ENCODE assay signal across 9 mouse cellular contexts in the genomic region with DNA sequence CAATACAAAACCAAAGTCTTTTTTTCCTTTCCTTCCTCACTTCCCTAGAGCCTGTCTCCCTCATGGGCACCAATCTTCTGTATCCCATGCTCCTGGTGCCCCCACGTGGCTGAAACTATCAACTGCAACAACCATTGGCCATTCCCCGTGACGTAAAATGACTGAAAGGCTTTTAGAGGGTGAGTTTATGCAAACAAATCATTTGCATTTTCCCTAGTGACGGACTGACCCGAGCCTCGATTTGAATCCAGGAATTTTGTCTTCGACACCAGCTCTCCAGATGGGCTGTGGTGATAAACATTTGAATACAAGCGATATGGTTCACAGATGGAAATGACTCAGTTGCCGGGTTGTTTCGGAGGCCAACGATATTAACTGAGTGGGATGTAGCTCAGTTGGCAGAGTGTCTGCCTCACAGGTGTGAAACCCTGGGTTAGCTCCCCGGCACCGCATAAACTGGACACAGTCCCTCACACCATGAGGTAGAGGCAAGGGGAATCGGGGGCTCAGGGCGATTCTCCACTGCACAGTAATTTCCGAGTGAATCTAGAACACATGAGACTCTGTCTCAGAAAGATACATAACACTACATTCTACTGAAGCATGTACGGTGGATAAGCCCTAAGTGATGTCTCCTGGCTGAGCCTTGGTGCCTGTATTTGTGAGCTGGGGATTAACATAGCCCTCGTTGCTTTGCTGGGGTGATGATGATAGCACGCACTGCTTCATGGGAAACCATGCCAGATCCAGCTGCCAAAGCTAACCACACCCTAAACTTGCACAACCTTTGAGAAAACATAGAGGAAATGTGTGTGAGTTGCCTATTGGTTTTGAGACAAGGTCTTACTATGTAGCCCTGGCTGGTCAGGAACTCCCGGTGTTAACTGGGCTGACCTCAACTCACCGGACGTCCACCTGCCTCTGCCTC. TPM values are rescaled to one million over a fixed set of nuclear protein-coding genes. Genes with fewer than 3 reads are reported as not detected.
A peak's percentile ranks its signal among the peaks of the same experiment; 100 is the strongest.
DNase-seq lines count a peak whose midpoint lies in the region; ATAC-seq and TF ChIP-seq lines count a peak whose summit lies in the region.
"Had no signal": no experiment of that assay in that cellular context is flagged by ENCODE, and none has a peak within 500 bp of the region (broad histone marks: within the 10 kb centered on the region; RNA-seq: fewer than 3 reads in every experiment).

No protein-coding gene starts in this region.

- no peaks in the 10 kb centered on the region; the same call in 1 of the 2 replicates for H3K4me1 ChIP-seq in embryonic facial prominence, embryonic 15.5 days
- H3K4me1 ChIP-seq in heart, embryonic 10.5 days, result no peaks in the 10 kb centered on the region
- H3K4me1 ChIP-seq in kidney, postnatal 0 days (replicated peaks; ENCODE audit: insufficient read depth, low read length), result no peaks in the 10 kb centered on the region
- H3K4me1 ChIP-seq in liver, embryonic 11.5 days (replicated peaks; ENCODE audit: control insufficient read depth, insufficient read depth, low read length), result no peaks in the 10 kb centered on the region
- H3K4me1 ChIP-seq in stomach, embryonic 15.5 days, result no peaks in the 10 kb centered on the region

- peak overlapping the region; percentile 30; the same call in 1 of the 2 replicates for H3K4me2 ChIP-seq in embryonic facial prominence, embryonic 15.5 days (replicated peaks)
- H3K4me2 ChIP-seq in kidney, postnatal 0 days (ENCODE audit: low read length), result no peak overlapping the region
- peak overlapping the region; percentile 27; the same call in 1 of the 2 replicates for H3K4me2 ChIP-seq in liver, embryonic 11.5 days
- peak overlapping the region; percentile 43 for H3K4me2 ChIP-seq in stomach, embryonic 15.5 days

- H3K36me3 ChIP-seq in embryonic facial prominence, embryonic 15.5 days, result no peaks in the 10 kb centered on the region
- H3K36me3 ChIP-seq in heart, embryonic 10.5 days, result no peaks in the 10 kb centered on the region
- no peaks in the 10 kb centered on the region for H3K36me3 ChIP-seq in kidney, postnatal 0 days (ENCODE audit: insufficient read depth, low read length)
- no peaks in the 10 kb centered on the region for H3K36me3 ChIP-seq in liver, embryonic 11.5 days (ENCODE audit: control insufficient read depth, insufficient read depth, low read length)
- H3K36me3 ChIP-seq in stomach, embryonic 15.5 days, result no peaks in the 10 kb centered on the region

- no peak overlapping the region for H3K27ac ChIP-seq in embryonic facial prominence, embryonic 15.5 days (replicated peaks)
- H3K27ac ChIP-seq in heart, embryonic 10.5 days, result no peak overlapping the region
- H3K27ac ChIP-seq in kidney, postnatal 0 days, result no peak overlapping the region
- H3K27ac ChIP-seq in liver, embryonic 11.5 days (ENCODE audit: low read depth, low read length), result no peak overlapping the region
- H3K27ac ChIP-seq in stomach, embryonic 15.5 days, result no peak overlapping the region

- no peaks in the 10 kb centered on the region for H3K27me3 ChIP-seq in embryonic facial prominence, embryonic 15.5 days
- H3K27me3 ChIP-seq in heart, embryonic 10.5 days (ENCODE audit: insufficient read depth, poor library complexity, severe bottlenecking), result peaks cover 19% of the 10 kb centered on the region
- no peaks in the 10 kb centered on the region; the same call in 1 of the 2 replicates for H3K27me3 ChIP-seq in kidney, postnatal 0 days (ENCODE audit: insufficient read depth, low read length)
- no peaks in the 10 kb centered on the region for H3K27me3 ChIP-seq in liver, embryonic 11.5 days (replicated peaks; ENCODE audit: control insufficient read depth, insufficient read depth, low read length)
- no peaks in the 10 kb centered on the region for H3K27me3 ChIP-seq in stomach, embryonic 15.5 days (replicated peaks)

- peak; percentile 92 for DNase-seq in brain, adult 2 months (ENCODE audit: low read depth, low spot score)
- peak; percentile 85 for DNase-seq in heart, embryonic 10.5 days (ENCODE audit: low spot score)
- peak; percentile 90 for DNase-seq in kidney, postnatal 0 days (ENCODE audit: low spot score)
- DNase-seq in liver, embryonic 11.5 days (ENCODE audit: low spot score), result peak; percentile 78
- DNase-seq in natural killer cell, adult 2 months (ENCODE audit: low spot score in 2 of 2), result peak; percentile 53 to 58

- no peak overlapping the region for H3K9ac ChIP-seq in embryonic facial prominence, embryonic 15.5 days
- no peak overlapping the region for H3K9ac ChIP-seq in kidney, postnatal 0 days (ENCODE audit: low read depth, low read length)
- no peak overlapping the region for H3K9ac ChIP-seq in liver, embryonic 11.5 days (ENCODE audit: low read depth, low read length)
- H3K9ac ChIP-seq in stomach, embryonic 15.5 days, result no peak overlapping the region

- ATAC-seq in CD4-positive, CD25-positive, alpha-beta regulatory T cell, adult 4 months, result peak; percentile 69
- ATAC-seq in embryonic facial prominence, embryonic 15.5 days (ENCODE audit: insufficient number of reproducible peaks, low FRiP score, low TSS enrichment, low read depth), result no peak
- no peak for ATAC-seq in kidney, postnatal 0 days (replicated peaks; ENCODE audit: low FRiP score, low read depth)
- ATAC-seq in liver, embryonic 11.5 days (replicated peaks; ENCODE audit: low FRiP score), result no peak
- no peak for ATAC-seq in stomach, embryonic 15.5 days (ENCODE audit: insufficient read depth, low FRiP score, low read depth)

- peak; percentile 97 for TF ChIP-seq CTCF in kidney, postnatal 0 days (IDR thresholded peaks at IDR 0.05; ENCODE audit: low read depth)

- 38% methylated on average over 22 of the region's 22 CpGs for WGBS in embryonic facial prominence, embryonic 15.5 days
- WGBS in heart, embryonic 10.5 days, result 42% methylated on average over 22 of the region's 22 CpGs
- 37% methylated on average over 22 of the region's 22 CpGs for WGBS in kidney, postnatal 0 days
- WGBS in liver, embryonic 11.5 days, result 38% methylated on average over 22 of the region's 22 CpGs
- WGBS in stomach, embryonic 15.5 days, result 37% methylated on average over 22 of the region's 22 CpGs

- H3K9me3 ChIP-seq in embryonic facial prominence, embryonic 15.5 days (replicated peaks), result no peaks in the 10 kb centered on the region
- H3K9me3 ChIP-seq in heart, embryonic 10.5 days, result peaks cover 5% of the 10 kb centered on the region; the same call in 1 of the 2 replicates
- no peaks in the 10 kb centered on the region for H3K9me3 ChIP-seq in kidney, postnatal 0 days (replicated peaks; ENCODE audit: low read length)
- no peaks in the 10 kb centered on the region for H3K9me3 ChIP-seq in liver, embryonic 11.5 days (ENCODE audit: control insufficient read depth, low read length)
- H3K9me3 ChIP-seq in stomach, embryonic 15.5 days, result no peaks in the 10 kb centered on the region

- no peak overlapping the region for H3K4me3 ChIP-seq in embryonic facial prominence, embryonic 15.5 days (replicated peaks)
- no peak overlapping the region for H3K4me3 ChIP-seq in heart, embryonic 10.5 days
- H3K4me3 ChIP-seq in kidney, postnatal 0 days (replicated peaks; ENCODE audit: low read depth, low read length), result no peak overlapping the region
- H3K4me3 ChIP-seq in liver, embryonic 11.5 days (ENCODE audit: low read depth, low read length), result no peak overlapping the region
- no peak overlapping the region for H3K4me3 ChIP-seq in stomach, embryonic 15.5 days (replicated peaks)

RNA-seq across cellular contexts. Expression of a gene that starts 7.4 kb away (rescaled TPM):
- 10 to 100 TPM; 12.2 to 16.9 TPM for polyA plus RNA-seq in CD4-positive, CD25-positive, alpha-beta regulatory T cell, adult 4 months (2017; shearing (Covaris generic))
- 17.7 and 18.0 TPM in 2 replicates for polyA plus RNA-seq in embryonic facial prominence, embryonic 15.5 days (2015; fragmentation: Nextera tagmentation; extraction: Ambion mirVana)
- polyA plus RNA-seq in heart, embryonic 10.5 days (2016; fragmentation: Nextera tagmentation; extraction: Ambion mirVana), result 22.2 and 24.9 TPM in 2 replicates
- 23.6 and 25.3 TPM in 2 replicates for polyA plus RNA-seq in kidney, postnatal 0 days (2015; fragmentation: Nextera tagmentation; extraction: Ambion mirVana)
- 15.1 and 17.9 TPM in 2 replicates for polyA plus RNA-seq in liver, embryonic 11.5 days (2014; fragmentation: Nextera tagmentation; extraction: Ambion mirVana)
- 15.7 and 18.6 TPM in 2 replicates for polyA plus RNA-seq in stomach, embryonic 15.5 days (2015; fragmentation: Nextera tagmentation; extraction: Ambion mirVana)

RNA-seq across cellular contexts. Expression of a gene that starts 27.1 kb away (rescaled TPM):
- 1 to 10 TPM in 1 of 2 experiments, under 1 TPM in 1; 0.95 to 1.2 TPM for polyA plus RNA-seq in CD4-positive, CD25-positive, alpha-beta regulatory T cell, adult 4 months (2017; shearing (Covaris generic))
- polyA plus RNA-seq in embryonic facial prominence, embryonic 15.5 days (2015; fragmentation: Nextera tagmentation; extraction: Ambion mirVana), result 3.1 and 3.4 TPM in 2 replicates
- 0.38 and 0.70 TPM in 2 replicates for polyA plus RNA-seq in heart, embryonic 10.5 days (2016; fragmentation: Nextera tagmentation; extraction: Ambion mirVana)
- 13.8 and 14.5 TPM in 2 replicates for polyA plus RNA-seq in kidney, postnatal 0 days (2015; fragmentation: Nextera tagmentation; extraction: Ambion mirVana)
- polyA plus RNA-seq in liver, embryonic 11.5 days (2014; fragmentation: Nextera tagmentation; extraction: Ambion mirVana), result 2.1 TPM in 2 replicates
- polyA plus RNA-seq in stomach, embryonic 15.5 days (2015; fragmentation: Nextera tagmentation; extraction: Ambion mirVana), result 5.0 and 5.2 TPM in 2 replicates

RNA-seq across cellular contexts. Expression of a gene that starts 30.7 kb away (rescaled TPM):
- not detected for polyA plus RNA-seq in CD4-positive, CD25-positive, alpha-beta regulatory T cell, adult 4 months (2017; shearing (Covaris generic))
- 0.09 and 0.11 TPM in 2 replicates for polyA plus RNA-seq in embryonic facial prominence, embryonic 15.5 days (2015; fragmentation: Nextera tagmentation; extraction: Ambion mirVana)
- polyA plus RNA-seq in heart, embryonic 10.5 days (2016; fragmentation: Nextera tagmentation; extraction: Ambion mirVana), result 0.16 TPM in 1 of 2 replicates, not detected in the other
- polyA plus RNA-seq in kidney, postnatal 0 days (2015; fragmentation: Nextera tagmentation; extraction: Ambion mirVana), result 0.12 and 0.15 TPM in 2 replicates
- 0.12 and 0.21 TPM in 2 replicates for polyA plus RNA-seq in liver, embryonic 11.5 days (2014; fragmentation: Nextera tagmentation; extraction: Ambion mirVana)
- polyA plus RNA-seq in stomach, embryonic 15.5 days (2015; fragmentation: Nextera tagmentation; extraction: Ambion mirVana), result 0.31 TPM in 1 of 2 replicates, not detected in the other
- polyA plus RNA-seq: gonadal fat pad, adult 2 months had no signal

RNA-seq across cellular contexts. Expression of a gene that starts 59.2 kb away (rescaled TPM):
- polyA plus RNA-seq in CD4-positive, CD25-positive, alpha-beta regulatory T cell, adult 4 months (2017; shearing (Covaris generic)), result not detected
- polyA plus RNA-seq in embryonic facial prominence, embryonic 15.5 days (2015; fragmentation: Nextera tagmentation; extraction: Ambion mirVana), result 6.6 and 7.4 TPM in 2 replicates
- 4.5 and 5.2 TPM in 2 replicates for polyA plus RNA-seq in heart, embryonic 10.5 days (2016; fragmentation: Nextera tagmentation; extraction: Ambion mirVana)
- polyA plus RNA-seq in kidney, postnatal 0 days (2015; fragmentation: Nextera tagmentation; extraction: Ambion mirVana), result 48.1 and 49.5 TPM in 2 replicates
- 6.6 and 7.2 TPM in 2 replicates for polyA plus RNA-seq in liver, embryonic 11.5 days (2014; fragmentation: Nextera tagmentation; extraction: Ambion mirVana)
- 14.5 and 19.3 TPM in 2 replicates for polyA plus RNA-seq in stomach, embryonic 15.5 days (2015; fragmentation: Nextera tagmentation; extraction: Ambion mirVana)
